Mouse (Mus musculus): ENCODE results near the gene Evi2a. TPM values are rescaled to one million over a fixed set of nuclear protein-coding genes. Genes with fewer than 3 reads are reported as not detected.

The Evi2a gene
- total RNA-seq, 2 experiments from 2014 or later, result 3.1 to 3.7 TPM

Other genes starting within 250 kb of the Evi2a start
- gene Gm9964, start 233.7 kb downstream of the Evi2a start, total RNA-seq (2021), result not detected
- gene Nf1, start 190.9 kb downstream of the Evi2a start, total RNA-seq (2021), result 10 to 100 TPM; 28.4 to 33.8 TPM
- gene Omg, start 26.5 kb downstream of the Evi2a start, total RNA-seq (2021), result not detected
- 1 to 10 TPM in 1 of 2 experiments, under 1 TPM in 1; 0.86 to 2.4 TPM for gene Evi2b, start 6.8 kb downstream of the Evi2a start, total RNA-seq (2021)
- gene Evi2, start within 50 bp of the Evi2a start, total RNA-seq (2021), result under 1 TPM; 0.11 TPM
- gene Rab11fip4, start 60.6 kb upstream of the Evi2a start, total RNA-seq (2021), result under 1 TPM in 1 of 2 experiments, not detected in 1; 0.03 TPM